Mouse (Mus musculus): ENCODE measurements around the gene Gpr12. TPM values are rescaled to one million over a fixed set of nuclear protein-coding genes. Genes with fewer than 3 reads are reported as not detected.
"Not testable (repeated sequence)": the region's sequence is repeated elsewhere in the genome, so short reads cannot be mapped to it uniquely, and the experiment has no call there.

The Gpr12 gene
- polyA plus RNA-seq, 1 experiment from 2014 or later, result 0.05 TPM

GRCm38 (mm10) chr5:146576668-146577067, 8.4 kb downstream of the Gpr12 start:
- H3K9me3 ChIP-seq (ENCODE audit: control insufficient read depth, low read length), result no peaks in the 10 kb centered on the region
- 84% methylated on average over 3 of the region's 3 CpGs for WGBS

GRCm38 (mm10) chr5:146572735-146573042, 12.3 kb downstream of the Gpr12 start:
- H3K27ac ChIP-seq (replicated peaks); H3K4me3 ChIP-seq (ENCODE audit: low read depth, low read length); DNase-seq (ENCODE audit: low spot score); H3K9me3 ChIP-seq (ENCODE audit: control insufficient read depth, low read length); H3K9ac ChIP-seq (ENCODE audit: low read length); ATAC-seq (ENCODE audit: low FRiP score, low TSS enrichment); H3K27me3 ChIP-seq (ENCODE audit: control insufficient read depth, insufficient read depth, low read length); H3K4me1 ChIP-seq (replicated peaks; ENCODE audit: control insufficient read depth, insufficient read depth); H3K4me2 ChIP-seq (replicated peaks; ENCODE audit: low read depth); H3K36me3 ChIP-seq (ENCODE audit: control insufficient read depth, insufficient read depth, low read length): not testable (repeated sequence)
- WGBS, result 90% methylated on average over 4 of the region's 4 CpGs

More at GRCm38 (mm10) chr5:146576668-146577067, 8.4 kb downstream of the Gpr12 start:
- Histone ChIP-seq H3K36me3 (ENCODE audit: control insufficient read depth, insufficient read depth, low read length) (no peaks in the 10 kb centered on the region), H3K9ac (ENCODE audit: low read length) (no peak overlapping the region), H3K27me3 (ENCODE audit: control insufficient read depth, insufficient read depth, low read length) (no peaks in the 10 kb centered on the region), H3K4me1 (replicated peaks; ENCODE audit: control insufficient read depth, insufficient read depth) (no peaks in the 10 kb centered on the region), H3K27ac (replicated peaks) (no peak overlapping the region), H3K4me2 (replicated peaks; ENCODE audit: low read depth) (no peak overlapping the region), H3K4me3 (ENCODE audit: low read depth, low read length) (no peak overlapping the region)
- no peak for ATAC-seq (ENCODE audit: low FRiP score, low TSS enrichment)
- DNase-seq (ENCODE audit: low spot score), result no peak
- TF ChIP-seq CTCF (IDR thresholded peaks at IDR 0.05; ENCODE audit: low read depth) (no peak), EP300 (optimal IDR thresholded peaks at IDR 0.05) (no peak)

- H3K27ac ChIP-seq (replicated peaks); DNase-seq (ENCODE audit: low spot score); H3K9ac ChIP-seq (ENCODE audit: low read length); H3K36me3 ChIP-seq (ENCODE audit: control insufficient read depth, insufficient read depth, low read length); H3K4me2 ChIP-seq (replicated peaks; ENCODE audit: low read depth); H3K9me3 ChIP-seq (ENCODE audit: control insufficient read depth, low read length); H3K27me3 ChIP-seq (ENCODE audit: control insufficient read depth, insufficient read depth, low read length); H3K4me1 ChIP-seq (replicated peaks; ENCODE audit: control insufficient read depth, insufficient read depth); ATAC-seq (ENCODE audit: low FRiP score, low TSS enrichment); H3K4me3 ChIP-seq (ENCODE audit: low read depth, low read length): not testable (repeated sequence)
- WGBS, result 64% methylated on average over 6 of the region's 6 CpGs
These were observed 13.0 kb downstream of the Gpr12 start for GRCm38 (mm10) chr5:146571830-146572734.

GRCm38 (mm10) chr5:146570179-146570578, 14.9 kb downstream of the Gpr12 start:
- not testable (repeated sequence) for DNase-seq (ENCODE audit: low spot score); ATAC-seq (ENCODE audit: low FRiP score, low TSS enrichment); H3K4me1 ChIP-seq (replicated peaks; ENCODE audit: control insufficient read depth, insufficient read depth); H3K36me3 ChIP-seq (ENCODE audit: control insufficient read depth, insufficient read depth, low read length); H3K4me3 ChIP-seq (ENCODE audit: low read depth, low read length); H3K27ac ChIP-seq (replicated peaks); H3K9ac ChIP-seq (ENCODE audit: low read length); H3K4me2 ChIP-seq (replicated peaks; ENCODE audit: low read depth); H3K9me3 ChIP-seq (ENCODE audit: control insufficient read depth, low read length); H3K27me3 ChIP-seq (ENCODE audit: control insufficient read depth, insufficient read depth, low read length)
- WGBS, result 68% methylated on average over 6 of the region's 6 CpGs

- no peaks in the 10 kb centered on the region for H3K4me1 ChIP-seq (replicated peaks; ENCODE audit: control insufficient read depth, insufficient read depth)
- H3K36me3 ChIP-seq (ENCODE audit: control insufficient read depth, insufficient read depth, low read length), result no peaks in the 10 kb centered on the region
- TF ChIP-seq EP300 (optimal IDR thresholded peaks at IDR 0.05), result no peak
- peak; percentile 44 for TF ChIP-seq CTCF (IDR thresholded peaks at IDR 0.05; ENCODE audit: low read depth)
- no peaks in the 10 kb centered on the region for H3K27me3 ChIP-seq (ENCODE audit: control insufficient read depth, insufficient read depth, low read length)
- H3K9me3 ChIP-seq (ENCODE audit: control insufficient read depth, low read length), result no peaks in the 10 kb centered on the region
- no peak overlapping the region for H3K4me2 ChIP-seq (replicated peaks; ENCODE audit: low read depth)
- WGBS, result 54% methylated on average over 4 of the region's 4 CpGs
- no peak overlapping the region for H3K4me3 ChIP-seq (ENCODE audit: low read depth, low read length)
- H3K9ac ChIP-seq (ENCODE audit: low read length), result no peak overlapping the region
- DNase-seq (ENCODE audit: low spot score) (peak; percentile 23), ATAC-seq (ENCODE audit: low FRiP score, low TSS enrichment) (no peak)
- no peak overlapping the region for H3K27ac ChIP-seq (replicated peaks)
These were observed 18.0 kb downstream of the Gpr12 start for GRCm38 (mm10) chr5:146567054-146567453.

GRCm38 (mm10) chr5:146564259-146564658, 20.8 kb downstream of the Gpr12 start:
- no peak for DNase-seq (ENCODE audit: low spot score)
- Histone ChIP-seq H3K27ac (replicated peaks) (no peak overlapping the region), H3K9ac (ENCODE audit: low read length) (no peak overlapping the region), H3K4me1 (replicated peaks; ENCODE audit: control insufficient read depth, insufficient read depth) (no peaks in the 10 kb centered on the region), H3K4me2 (replicated peaks; ENCODE audit: low read depth) (no peak overlapping the region), H3K9me3 (ENCODE audit: control insufficient read depth, low read length) (no peaks in the 10 kb centered on the region), H3K27me3 (ENCODE audit: control insufficient read depth, insufficient read depth, low read length) (no peaks in the 10 kb centered on the region), H3K36me3 (ENCODE audit: control insufficient read depth, insufficient read depth, low read length) (no peaks in the 10 kb centered on the region), H3K4me3 (ENCODE audit: low read depth, low read length) (no peak overlapping the region)
- TF ChIP-seq EP300 (optimal IDR thresholded peaks at IDR 0.05) (no peak), CTCF (IDR thresholded peaks at IDR 0.05; ENCODE audit: low read depth) (no peak)
- 73% methylated on average over 1 of the region's 1 CpGs for WGBS
- no peak for ATAC-seq (ENCODE audit: low FRiP score, low TSS enrichment)

GRCm38 (mm10) chr5:146555836-146556235, 29.2 kb downstream of the Gpr12 start, which contains the start of gene Gm3415:
Gene Gm3415 (plus strand): TSS chr5:146556136.
- no CpG with 5 or more reads among the region's 3 CpGs for WGBS

GRCm38 (mm10) chr5:146537347-146537746, 47.7 kb downstream of the Gpr12 start, which contains the start of gene Gm3409:
Gene Gm3409 (plus strand): TSS chr5:146537647.
- not testable (repeated sequence) for H3K4me2 ChIP-seq (replicated peaks; ENCODE audit: low read depth); H3K4me1 ChIP-seq (replicated peaks; ENCODE audit: control insufficient read depth, insufficient read depth); ATAC-seq (ENCODE audit: low FRiP score, low TSS enrichment); H3K27me3 ChIP-seq (ENCODE audit: control insufficient read depth, insufficient read depth, low read length); H3K4me3 ChIP-seq (ENCODE audit: low read depth, low read length); DNase-seq (ENCODE audit: low spot score); H3K9me3 ChIP-seq (ENCODE audit: control insufficient read depth, low read length); H3K27ac ChIP-seq (replicated peaks); H3K9ac ChIP-seq (ENCODE audit: low read length); H3K36me3 ChIP-seq (ENCODE audit: control insufficient read depth, insufficient read depth, low read length)
- 88% methylated on average over 2 of the region's 3 CpGs for WGBS

More at GRCm38 (mm10) chr5:146555836-146556235, 29.2 kb downstream of the Gpr12 start, which contains the start of gene Gm3415:
- H3K4me2 ChIP-seq (replicated peaks; ENCODE audit: low read depth); ATAC-seq (ENCODE audit: low FRiP score, low TSS enrichment); H3K4me1 ChIP-seq (replicated peaks; ENCODE audit: control insufficient read depth, insufficient read depth); H3K9me3 ChIP-seq (ENCODE audit: control insufficient read depth, low read length); H3K9ac ChIP-seq (ENCODE audit: low read length); DNase-seq (ENCODE audit: low spot score); H3K27me3 ChIP-seq (ENCODE audit: control insufficient read depth, insufficient read depth, low read length); H3K27ac ChIP-seq (replicated peaks); H3K36me3 ChIP-seq (ENCODE audit: control insufficient read depth, insufficient read depth, low read length); H3K4me3 ChIP-seq (ENCODE audit: low read depth, low read length): not testable (repeated sequence)
